Mouse (Mus musculus) small intestine, adult 2 months (tissue): ENCODE results near the gene Gtse1.

Experiments used
- CTCF ChIP-seq: fragments of 200-500 bp; IDR thresholded peaks from 2 replicates; pipeline ENCODE4 v1.5.1; 2012; ENCODE audit warnings: low read depth, mild to moderate bottlenecking, control low read depth, inconsistent platforms, low read length, moderate library complexity, mixed read lengths; ENCODE audit not compliant: insufficient replicate concordance, insufficient read length; ENCODE audit errors: extremely low read depth
- POLR2A ChIP-seq: fragments of 200-500 bp; IDR thresholded peaks from 2 replicates; pipeline ENCODE4 v1.6.1; 2012; ENCODE audit warnings: low read depth, mild to moderate bottlenecking, control low read depth, inconsistent platforms, low read length, moderate library complexity

DNA sequence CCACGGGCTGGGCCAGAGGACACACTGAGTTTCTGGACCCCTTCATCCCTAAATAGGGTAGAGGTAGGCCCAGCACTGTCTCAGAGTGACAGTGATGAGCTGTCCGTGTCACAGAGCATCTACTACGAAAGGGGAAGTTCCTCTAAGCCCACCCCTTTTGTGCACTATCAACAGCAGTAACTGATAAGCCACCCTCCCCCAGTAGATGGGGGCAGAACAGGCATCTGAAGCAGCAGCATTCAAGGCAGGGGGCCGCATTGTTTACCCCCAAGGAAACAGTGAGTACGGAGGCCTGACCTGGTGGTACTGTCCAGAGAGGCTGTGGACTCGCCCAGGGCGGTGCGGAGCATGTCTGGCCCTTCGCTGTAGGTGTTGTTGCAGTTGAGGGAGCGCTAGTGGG lies 43.0 kb downstream of the Gtse1 start:
- TF ChIP-seq CTCF: no peak
- TF ChIP-seq POLR2A: no peak
